Mouse (Mus musculus): ENCODE measurements around the gene Zfp335.
A peak's percentile ranks its signal among the peaks of the same experiment; 100 is the strongest.

Zfp335 gene

DNA sequence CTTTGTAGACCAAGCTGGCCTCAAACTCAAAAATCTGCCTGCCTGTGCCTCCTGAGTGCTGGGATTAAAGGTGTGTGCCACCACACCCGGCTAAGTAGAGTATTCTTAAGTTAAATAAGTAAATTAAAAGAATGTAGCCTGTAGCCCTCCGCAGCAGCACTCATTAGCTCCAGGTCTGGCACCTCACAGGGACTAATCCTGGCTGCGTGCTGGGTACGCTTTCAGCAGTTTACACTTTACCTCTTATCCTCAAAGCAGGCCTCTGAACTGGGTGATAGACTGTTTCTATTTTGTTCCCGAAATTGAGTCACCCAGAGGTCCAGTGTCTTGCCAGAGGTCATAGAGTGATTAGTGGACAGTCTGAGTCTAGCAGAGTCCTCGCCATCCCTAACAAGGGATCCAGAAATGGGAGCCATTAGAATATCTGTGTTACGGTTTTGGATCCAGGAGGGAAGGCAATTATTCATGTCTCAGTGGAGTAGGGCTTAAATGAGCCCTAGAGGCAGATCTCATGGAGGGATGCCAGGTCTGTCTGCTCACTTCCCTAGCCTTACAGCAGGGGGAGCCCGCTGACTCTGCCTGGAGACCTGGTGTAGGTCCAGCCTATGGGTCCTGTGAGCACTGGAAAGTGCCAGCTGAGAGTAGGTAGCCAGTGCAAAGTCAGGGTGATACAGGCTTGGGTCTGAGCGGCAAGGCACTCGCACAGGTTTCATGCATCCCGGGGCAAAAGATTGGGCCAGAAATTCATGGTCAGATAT is 12.7 kb upstream of the Zfp335 start:
- peak; percentile 86 for DNase-seq (ENCODE audit: low spot score)

DNA sequence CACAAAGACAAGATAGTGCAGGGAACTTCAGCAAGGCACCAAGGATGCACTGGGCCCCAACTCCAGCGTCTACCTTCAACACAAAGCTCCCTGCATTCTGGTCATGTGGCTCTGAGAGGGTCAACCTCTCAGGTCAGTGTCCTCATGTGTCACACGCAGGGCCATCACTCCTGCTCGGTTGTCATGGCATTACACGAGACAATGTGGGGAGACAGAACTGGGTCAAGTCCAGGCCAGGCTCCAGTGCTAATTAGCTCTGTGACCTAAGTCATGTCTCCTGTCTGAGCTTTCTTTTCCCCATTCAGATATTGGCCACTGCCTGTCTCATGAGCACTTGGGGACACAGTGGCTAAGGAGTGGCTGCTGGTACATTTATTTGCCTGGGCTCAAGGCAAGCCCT is 11.7 kb upstream of the Zfp335 start:
- DNase-seq (ENCODE audit: low spot score), result no peak

DNA sequence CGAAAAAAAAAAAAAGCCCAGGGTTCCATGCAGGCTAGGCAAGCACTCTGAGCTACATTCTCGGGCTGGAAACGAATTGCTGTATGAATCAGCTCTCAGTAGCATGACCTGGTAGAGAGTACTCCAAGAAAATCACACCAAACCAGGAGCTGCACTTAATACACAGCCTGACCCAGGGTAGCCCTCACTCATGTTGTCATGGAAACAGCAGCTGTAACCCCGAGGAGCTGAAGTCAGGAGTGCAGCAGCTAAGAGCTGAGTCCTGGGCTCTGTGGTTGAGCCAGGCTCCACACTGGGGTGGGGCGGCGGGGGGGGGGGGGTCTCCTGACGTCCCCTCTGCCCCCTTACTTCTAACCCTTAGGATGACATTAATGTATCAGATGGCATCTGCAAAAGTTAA is 10.4 kb upstream of the Zfp335 start:
- no peak for DNase-seq (ENCODE audit: low spot score)

DNA sequence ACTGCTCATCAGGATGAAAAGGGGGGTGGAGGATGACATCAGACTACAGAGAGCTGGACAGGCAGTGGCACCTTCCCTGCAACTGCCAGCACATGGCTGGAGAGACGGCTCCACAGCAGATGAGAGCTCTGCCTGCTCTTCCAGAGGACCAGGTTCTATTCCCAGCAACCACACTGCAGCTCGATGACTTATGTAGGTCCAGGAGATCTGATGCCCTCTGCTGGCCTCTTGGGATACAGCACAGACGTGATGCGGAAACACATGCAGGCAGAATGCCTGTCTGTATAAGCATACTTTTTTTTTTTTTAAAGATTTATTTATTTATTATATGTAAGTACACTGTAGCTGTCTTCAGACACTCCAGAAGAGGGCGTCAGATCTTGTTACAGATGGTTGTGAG is 6.8 kb upstream of the Zfp335 start:
- DNase-seq (ENCODE audit: low spot score), result no peak

GRCm38 (mm10) chr2:164917371-164917770 is 5.8 kb upstream of the Zfp335 start:
- no peak for DNase-seq (ENCODE audit: low spot score)

- no peak for DNase-seq (ENCODE audit: low spot score)
Observed at GRCm38 (mm10) chr2:164916820-164917219, 5.3 kb upstream of the Zfp335 start.

DNA sequence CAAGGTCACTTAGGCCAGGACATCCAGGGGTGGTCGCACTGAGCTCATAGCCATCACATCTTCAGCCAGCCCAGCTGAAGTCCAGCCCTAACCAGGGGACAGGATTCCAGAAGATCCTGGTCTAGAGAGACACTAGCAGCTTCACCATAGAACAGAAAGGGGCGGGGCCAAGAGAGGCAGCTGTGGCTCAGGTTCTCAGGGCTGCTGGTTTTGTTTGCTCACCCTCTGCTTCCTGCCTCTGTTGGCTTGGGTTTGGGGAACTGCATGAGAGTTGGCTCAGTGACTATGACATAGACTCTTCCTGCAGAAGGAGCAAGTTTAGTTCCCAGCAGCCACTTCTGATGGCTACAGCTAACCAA is 1.9 kb upstream of the Zfp335 start:
- no peak for DNase-seq (ENCODE audit: low spot score)

DNA sequence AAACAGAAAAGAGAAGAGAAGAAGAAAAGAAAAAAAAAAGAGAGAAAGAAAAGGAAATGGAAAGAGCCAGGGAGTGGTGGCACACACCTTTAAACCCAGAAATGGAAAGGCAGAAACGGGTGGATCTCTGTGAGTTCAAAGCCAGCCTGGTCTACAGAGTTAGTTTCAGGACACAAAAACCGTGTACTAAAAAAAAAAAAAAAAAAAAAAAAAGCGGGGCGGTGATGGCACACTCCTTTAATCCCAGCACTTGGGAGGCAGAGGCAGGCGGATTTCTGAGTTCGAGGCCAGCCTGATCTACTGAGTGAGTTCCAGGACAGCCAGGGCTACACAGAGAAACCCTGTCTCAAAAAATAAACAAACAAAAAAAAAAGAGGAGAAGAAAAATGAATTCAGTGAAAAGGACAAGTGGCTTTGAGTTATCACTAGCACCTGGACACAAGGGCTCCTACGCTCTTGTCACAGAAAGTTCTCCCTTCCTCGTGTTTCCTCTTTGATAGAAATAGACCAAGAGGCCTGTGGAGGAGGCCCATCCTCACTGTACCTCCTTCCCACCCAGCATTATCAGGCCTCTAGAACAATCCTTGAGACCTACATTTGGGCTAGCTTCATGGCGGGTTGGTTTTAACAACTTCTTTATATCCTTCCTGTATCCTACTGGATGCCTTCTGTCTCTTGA is 1.3 kb upstream of the Zfp335 start:
- no peak for DNase-seq (ENCODE audit: low spot score)

DNA sequence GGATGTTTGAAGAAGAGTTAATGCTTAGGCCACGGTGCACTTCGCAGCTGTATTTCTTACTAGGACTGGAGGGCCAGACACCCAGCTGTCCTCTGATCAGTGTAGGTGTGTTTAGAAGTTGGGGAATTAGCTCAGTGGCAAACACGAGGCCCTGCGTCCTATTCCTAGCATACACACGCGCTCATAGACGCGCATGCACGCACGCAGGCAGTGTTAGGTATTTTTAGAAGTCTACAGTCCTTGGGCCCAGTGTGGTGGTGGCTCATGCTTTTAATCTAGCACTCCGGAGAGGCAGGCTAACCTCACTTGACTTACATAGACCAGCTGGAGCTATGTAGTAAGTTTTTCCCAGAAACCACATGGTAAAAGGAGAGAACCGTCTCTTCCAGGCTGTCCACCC is 594 bp upstream of the Zfp335 start:
- no peak for DNase-seq (ENCODE audit: low spot score)

DNA sequence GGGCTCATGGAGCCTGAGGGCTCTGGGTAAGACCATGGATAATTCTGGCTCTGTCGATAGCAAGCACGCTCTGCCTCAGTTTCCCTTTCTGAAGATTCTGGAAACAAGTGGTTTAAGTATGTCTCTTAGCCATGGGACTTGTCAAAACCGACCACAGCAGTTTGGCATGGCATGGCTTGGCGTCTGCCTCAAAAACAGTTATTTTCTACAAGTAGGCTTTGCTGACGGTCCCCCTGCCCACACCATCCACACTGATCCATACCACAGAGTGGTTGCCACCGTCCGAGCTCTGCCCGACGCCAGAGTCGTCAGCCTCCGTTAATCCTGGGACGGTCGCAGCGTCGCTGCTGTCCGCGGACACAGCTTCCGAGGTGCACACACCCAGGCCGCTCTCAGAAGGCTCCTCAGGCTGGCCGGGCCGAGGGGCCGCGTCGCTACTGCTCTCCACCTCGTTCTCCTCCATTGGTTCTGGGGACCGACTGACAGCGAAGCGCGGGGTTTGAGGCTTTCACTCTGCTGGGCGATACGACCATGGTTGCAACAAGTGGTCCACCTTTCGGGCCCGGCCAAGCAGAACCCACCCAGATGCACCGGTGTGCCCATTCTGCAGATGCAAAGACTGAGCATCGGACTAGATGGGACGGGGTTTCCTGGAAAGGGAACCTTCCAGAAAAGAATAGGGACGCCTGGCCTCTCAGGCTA is 1.0 kb downstream of the Zfp335 start:
- no peak for DNase-seq (ENCODE audit: low spot score)

- no peak for DNase-seq (ENCODE audit: low spot score)
Observed at GRCm38 (mm10) chr2:164909542-164909941, 2.0 kb downstream of the Zfp335 start.

DNA sequence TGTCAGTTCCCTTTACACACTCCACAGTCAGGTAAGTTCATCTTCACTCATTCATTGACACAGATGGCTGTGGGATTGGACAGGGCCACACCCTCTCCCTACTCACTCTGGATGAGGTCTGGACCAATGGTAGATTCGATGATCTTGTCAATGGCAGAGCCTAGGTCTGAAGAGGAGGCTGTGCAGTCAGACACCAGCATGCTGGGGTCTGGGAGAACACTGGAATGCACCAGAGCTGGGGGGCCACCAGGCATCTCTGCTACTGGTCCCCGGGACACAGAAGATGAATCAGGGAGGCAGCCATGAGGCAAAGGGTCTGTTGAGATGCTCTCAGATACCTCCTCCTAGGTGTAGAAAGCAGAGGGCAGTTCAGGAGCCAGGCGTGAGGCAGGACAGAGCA is 2.5 kb downstream of the Zfp335 start:
- no peak for DNase-seq (ENCODE audit: low spot score)

DNA sequence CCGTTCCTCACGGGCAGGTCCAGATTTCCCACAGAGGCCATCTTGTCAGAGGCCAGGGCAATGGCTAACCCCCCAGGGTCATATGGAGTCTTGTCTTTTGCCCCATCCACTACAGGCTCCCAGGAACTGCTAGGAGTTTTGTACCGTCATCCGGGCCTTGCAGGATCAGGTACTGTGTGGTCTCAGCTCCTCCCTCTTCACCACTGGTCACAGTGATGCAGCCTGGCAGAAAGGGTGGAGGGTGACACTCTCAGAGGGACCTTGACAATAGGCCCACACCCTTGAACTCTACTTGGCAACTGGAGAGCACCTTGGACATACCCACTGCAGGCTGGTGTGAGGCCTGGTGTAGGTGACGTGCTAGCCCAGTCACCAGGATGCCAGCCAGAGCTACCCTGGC is 3.5 kb downstream of the Zfp335 start:
- DNase-seq (ENCODE audit: low spot score), result no peak

GRCm38 (mm10) chr2:164907511-164907910 is 4.0 kb downstream of the Zfp335 start:
- DNase-seq (ENCODE audit: low spot score), result no peak

DNA sequence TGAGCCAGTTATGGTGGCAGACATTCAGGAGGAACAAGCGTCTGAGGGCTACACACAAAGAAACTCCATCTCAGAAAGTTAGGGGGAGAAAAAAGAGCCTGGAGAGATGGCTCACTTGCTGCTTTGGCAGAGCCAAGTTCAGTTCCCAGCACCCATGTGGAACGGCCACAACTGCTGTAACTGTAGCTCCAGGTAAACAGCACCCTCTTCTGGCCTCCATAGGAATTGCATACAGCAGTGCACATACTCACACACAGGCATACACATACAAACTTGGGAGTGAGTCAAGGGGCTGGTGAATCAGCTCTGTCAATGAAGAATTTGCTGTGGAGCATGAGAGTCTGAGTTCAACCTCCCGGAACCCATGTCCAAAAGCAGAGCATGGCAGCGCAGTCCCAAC is 5.5 kb downstream of the Zfp335 start:
- no peak for DNase-seq (ENCODE audit: low spot score)

DNA sequence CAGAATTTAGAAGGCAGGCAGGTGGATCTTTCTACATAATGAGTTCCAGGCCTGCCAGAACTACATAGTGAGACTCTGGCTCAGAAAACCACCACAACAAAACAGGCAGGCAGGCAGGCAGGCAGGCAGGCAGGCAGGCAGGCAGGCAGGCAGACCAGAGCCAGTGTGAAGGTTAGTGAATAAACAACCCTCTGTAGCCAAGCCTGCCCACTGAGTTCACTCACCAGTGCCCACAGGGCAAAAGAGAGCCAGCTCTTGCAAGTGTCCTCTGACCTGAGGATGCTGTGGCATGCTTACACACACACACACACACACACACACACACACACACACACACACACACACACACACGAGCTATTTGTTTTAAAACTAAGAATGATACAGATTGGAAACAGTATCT is 8.1 kb downstream of the Zfp335 start:
- no peak for DNase-seq (ENCODE audit: low spot score)

- DNase-seq (ENCODE audit: low spot score), result no peak
Observed at GRCm38 (mm10) chr2:164901380-164901779, 10.2 kb downstream of the Zfp335 start.

- no peak for DNase-seq (ENCODE audit: low spot score)
Observed at GRCm38 (mm10) chr2:164899723-164900459, 11.7 kb downstream of the Zfp335 start.

- DNase-seq (ENCODE audit: low spot score), result no peak
Observed at GRCm38 (mm10) chr2:164899034-164899433, 12.5 kb downstream of the Zfp335 start.

DNA sequence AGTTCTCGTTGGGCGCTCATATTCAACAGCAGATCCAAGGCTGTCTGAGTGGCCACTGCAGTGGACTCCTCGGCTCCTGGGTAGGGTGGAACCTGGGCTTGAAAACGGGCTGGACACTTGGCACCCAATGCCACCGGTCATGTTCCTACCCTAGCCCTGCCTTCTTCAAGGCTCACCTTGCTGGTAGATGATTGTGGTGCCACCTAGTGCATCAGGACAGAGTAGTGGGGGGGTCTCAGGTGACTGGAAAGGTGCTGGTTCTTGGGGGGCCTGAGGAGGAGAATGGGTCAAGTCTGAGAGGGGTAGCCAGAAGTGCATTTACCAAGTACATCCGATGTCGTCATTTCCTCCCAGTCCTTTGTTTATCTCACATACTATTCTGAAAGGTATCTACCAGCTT is 13.5 kb downstream of the Zfp335 start:
- no peak for DNase-seq (ENCODE audit: low spot score)

GRCm38 (mm10) chr2:164895885-164896284 is 15.7 kb downstream of the Zfp335 start:
- DNase-seq (ENCODE audit: low spot score), result no peak

DNA sequence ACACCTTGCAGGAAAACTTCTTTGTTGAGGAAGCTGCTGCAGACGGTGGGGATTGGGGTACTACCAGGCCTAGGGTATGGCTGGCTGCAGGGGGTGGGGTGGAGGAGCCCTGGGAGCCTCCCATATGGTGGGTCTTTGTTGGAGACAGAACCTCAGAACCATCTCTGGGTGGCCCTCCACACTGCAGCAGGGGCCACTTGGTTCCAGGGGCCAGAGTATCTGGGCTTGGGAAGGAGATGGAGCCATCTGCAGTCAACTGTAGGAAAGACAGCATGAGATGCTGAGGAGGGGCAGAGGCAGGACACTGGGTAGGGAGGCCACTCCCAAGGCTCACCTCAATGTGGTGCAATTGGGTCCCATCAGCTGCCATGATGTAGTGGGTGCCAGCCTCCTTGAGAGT is 16.9 kb downstream of the Zfp335 start:
- DNase-seq (ENCODE audit: low spot score), result no peak

- DNase-seq (ENCODE audit: low spot score), result no peak
Observed at GRCm38 (mm10) chr2:164894048-164894447, 17.5 kb downstream of the Zfp335 start.
